ENCODE assay signal across 11 mouse cellular contexts in genomic region chr2:74933190-74933589, GRCm38 (mm10).
DNase-seq lines count a peak whose midpoint lies in the region; ATAC-seq lines count a peak whose summit lies in the region.
"Had no signal": no experiment of that assay in that cellular context is flagged by ENCODE, and none has a peak within 500 bp of the region (broad histone marks: within the 10 kb centered on the region; RNA-seq: fewer than 3 reads in every experiment).

No protein-coding gene starts in this region.

- H3K9ac ChIP-seq in midbrain, embryonic 16.5 days (ENCODE audit: low read depth, low read length): no peak overlapping the region
- H3K9ac ChIP-seq: lung, embryonic 15.5 days had no signal

- H3K4me3 ChIP-seq in midbrain, embryonic 16.5 days (ENCODE audit: low read depth, low read length): no peak overlapping the region
- H3K4me3 ChIP-seq: lung, embryonic 15.5 days had no signal

- ATAC-seq in midbrain, embryonic 16.5 days: no peak
- ATAC-seq: intestine, embryonic 16.5 days had no signal

- H3K27ac ChIP-seq in midbrain, embryonic 16.5 days (ENCODE audit: low read length): no peak overlapping the region
- H3K27ac ChIP-seq: lung, embryonic 15.5 days; stomach, postnatal 0 days had no signal

- WGBS in midbrain, embryonic 16.5 days: 31% methylated on average over 8 of the region's 8 CpGs

- H3K4me1 ChIP-seq in midbrain, embryonic 16.5 days (ENCODE audit: control insufficient read depth, insufficient read depth, low read length): no peaks in the 10 kb centered on the region

- H3K4me2 ChIP-seq in midbrain, embryonic 16.5 days (ENCODE audit: low read length): no peak overlapping the region
- H3K4me2 ChIP-seq: lung, embryonic 15.5 days had no signal

- DNase-seq in urinary bladder, postnatal 14 days (ENCODE audit: low spot score): peak; percentile 31
- DNase-seq in urinary bladder, adult 2 months (ENCODE audit: low spot score): no peak
- peak; percentile 31 to 61 for DNase-seq in heart, adult 9 months (ENCODE audit: low spot score in 2 of 2)
- peak; percentile 83 for DNase-seq in kidney, postnatal 14 days
- DNase-seq in frontal cortex, postnatal 36 days (ENCODE audit: low spot score in 2 of 2): no peak
- DNase-seq in left cerebral cortex, postnatal 36 days (ENCODE audit: low spot score in 2 of 2): no peak
- DNase-seq: cerebellum, adult 11-12 months had no signal

- H3K9me3 ChIP-seq in midbrain, embryonic 16.5 days (replicated peaks; ENCODE audit: control insufficient read depth, low read length, poor library complexity, severe bottlenecking): no peaks in the 10 kb centered on the region
- H3K9me3 ChIP-seq: lung, embryonic 15.5 days had no signal

- no peaks in the 10 kb centered on the region for H3K27me3 ChIP-seq in midbrain, embryonic 16.5 days (ENCODE audit: control insufficient read depth, insufficient read depth, low read depth, low read length)

- no peaks in the 10 kb centered on the region for H3K36me3 ChIP-seq in midbrain, embryonic 16.5 days (ENCODE audit: control insufficient read depth, insufficient read depth, low read length)
- H3K36me3 ChIP-seq: lung, embryonic 15.5 days had no signal

- intact Hi-C loops in left cerebral cortex, postnatal 36 days (cut with DNase I): no loop called here

Comparison
In these comparisons a context has a peak if more than half of its experiments do, and no peak if none do; other contexts are left out.
1. DNase-seq: peak in urinary bladder, postnatal 14 days (single experiment), heart, adult 9 months (2 of 2) and kidney, postnatal 14 days (single experiment); none in urinary bladder, adult 2 months (single experiment), frontal cortex, postnatal 36 days (0 of 2) and left cerebral cortex, postnatal 36 days (0 of 2).